Mouse (Mus musculus) heart, postnatal 14 days (tissue): ENCODE measurements at regions not wholly inside any gene's neighbourhood (a gene's known extent, or its start where the extent isn't known, plus 50 kb on each side); places are given as distances from the start of the nearest gene placed in this dataset.

Experiments
- DNase-seq, 2 experiments: peaks; one replicate each; pipeline ENCODE4 v3.0.0; 2021 to 2022
- intact Hi-C: fragments of 180-260 bp; cut with DNase I; formaldehyde crosslinking; loops from one replicate; pipeline ENCODE4 v1.15.1; 2025

DNA sequence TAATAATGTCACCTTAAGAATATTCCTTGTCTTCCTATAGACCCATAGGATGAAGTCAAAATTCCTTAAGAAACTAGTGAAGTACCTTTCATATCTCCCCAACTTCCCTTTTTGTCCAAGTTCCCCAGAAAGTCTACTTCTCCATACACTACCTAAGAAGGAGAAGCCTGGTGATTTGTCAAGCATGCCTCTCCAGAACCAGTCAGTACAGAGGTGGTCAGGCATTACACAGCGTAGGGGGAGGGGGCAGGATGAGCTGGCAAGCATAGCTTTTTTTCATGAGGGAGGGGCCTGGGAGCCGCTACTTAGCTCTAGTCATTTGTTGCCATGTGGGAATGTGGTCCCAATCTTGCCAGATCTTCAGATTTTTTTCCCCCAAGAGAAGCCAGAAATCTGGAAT, 54.0 kb upstream of the Satb2 start:
- DNase-seq, result no peak
- intact Hi-C loops, result no loop called here

DNA sequence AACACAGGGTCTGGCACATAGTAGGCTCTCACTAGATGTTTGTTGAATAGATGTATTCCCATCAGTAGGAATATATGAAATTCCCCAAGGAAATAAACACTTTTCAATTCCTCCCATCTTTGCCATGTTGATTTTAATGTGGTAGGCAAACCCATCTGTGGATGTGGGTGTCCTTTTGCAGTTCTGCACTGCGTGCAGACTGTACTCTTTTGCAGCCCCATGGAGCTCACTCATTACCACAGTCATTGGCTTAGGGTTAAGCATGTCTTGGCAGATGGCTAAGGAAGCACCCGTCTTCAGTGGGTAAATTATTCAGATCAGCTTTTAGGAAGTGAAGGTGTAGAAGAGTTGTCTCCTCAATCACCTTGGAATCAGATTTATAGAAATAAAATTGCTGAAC, 54.8 kb upstream of the Satb2 start:
- intact Hi-C loops, result no loop called here
- DNase-seq, result no peak

DNA sequence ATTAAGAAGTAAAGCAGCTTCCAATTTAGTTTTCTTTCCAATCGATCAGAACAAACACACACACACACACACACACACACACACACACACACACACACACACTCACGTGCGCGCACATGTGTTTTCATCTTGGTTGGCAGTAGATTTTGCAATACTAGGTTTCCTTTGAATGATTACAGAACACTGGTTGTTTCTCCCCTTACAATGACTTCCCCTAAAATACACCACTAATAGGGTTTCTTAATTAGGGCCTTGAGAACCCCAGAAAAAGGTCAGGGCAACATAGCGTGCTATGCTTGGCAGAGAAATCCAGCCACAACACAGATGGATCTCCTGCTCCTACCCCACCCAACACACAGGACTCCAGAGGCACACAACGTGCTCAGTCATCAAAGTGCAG, 56.0 kb upstream of the Satb2 start:
- DNase-seq, result no peak
- intact Hi-C loops, result no loop called here

DNA sequence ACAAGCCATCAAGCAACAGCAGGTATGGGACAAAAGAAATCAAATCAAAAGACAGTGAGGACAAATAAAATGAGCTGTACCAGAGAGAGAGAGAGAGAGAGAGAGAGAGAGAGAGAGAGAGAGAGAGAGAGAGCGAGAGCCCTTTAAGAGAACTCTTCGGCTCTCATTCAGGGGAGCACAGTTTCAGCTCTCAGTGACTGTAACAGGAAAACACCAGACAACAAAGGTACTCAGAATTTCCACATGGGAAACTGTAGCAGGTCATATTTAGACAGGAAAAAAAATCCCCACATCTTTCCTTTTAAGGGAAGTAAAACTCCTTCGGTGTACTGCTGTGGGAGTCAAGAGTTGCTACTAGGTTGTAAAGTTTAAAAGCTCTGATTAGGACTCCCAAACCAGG, 57.9 kb upstream of the Satb2 start:
- intact Hi-C loops, result no loop called here
- DNase-seq, result no peak

DNA sequence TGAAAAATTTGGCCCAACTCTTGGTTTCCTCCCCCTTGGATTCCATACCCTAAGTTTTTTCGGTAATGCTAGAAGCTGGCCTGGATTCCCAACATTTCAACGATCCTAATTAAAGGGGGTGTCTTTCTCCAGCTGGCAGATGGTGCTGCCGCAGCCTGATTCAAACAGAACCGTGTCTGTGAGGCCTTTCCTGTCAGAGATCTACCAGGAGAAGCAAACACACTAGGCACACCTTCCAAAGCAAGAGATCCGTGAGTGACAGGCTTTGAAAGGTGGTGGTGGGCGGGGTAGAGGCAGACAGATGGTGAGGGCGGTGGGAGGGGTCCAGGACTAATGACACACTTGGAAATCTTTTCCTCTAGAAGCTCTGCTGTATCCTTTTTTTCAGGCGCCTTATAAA, 61.8 kb upstream of the Satb2 start:
- no peak for DNase-seq
- intact Hi-C loops, result no loop called here

DNA sequence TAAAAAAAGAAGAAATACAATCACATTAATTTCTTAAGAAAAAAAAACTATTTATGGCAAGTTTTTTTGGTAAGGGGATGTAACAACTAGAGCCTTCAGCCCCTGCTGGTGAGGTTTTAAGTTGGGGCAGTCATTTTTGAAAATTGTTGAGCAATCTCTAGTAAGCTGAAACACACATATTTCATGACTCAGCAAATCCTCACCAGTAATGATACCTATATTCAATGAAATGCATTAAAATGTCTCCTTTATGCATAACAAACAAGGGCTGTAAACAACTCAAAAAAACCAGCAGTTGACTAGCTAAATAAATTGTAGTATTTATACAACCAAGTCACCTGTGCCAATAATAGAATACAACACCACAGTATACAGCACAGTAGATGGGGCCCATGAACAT, 63.1 kb upstream of the Satb2 start:
- intact Hi-C loops, result no loop called here
- no peak for DNase-seq

DNA sequence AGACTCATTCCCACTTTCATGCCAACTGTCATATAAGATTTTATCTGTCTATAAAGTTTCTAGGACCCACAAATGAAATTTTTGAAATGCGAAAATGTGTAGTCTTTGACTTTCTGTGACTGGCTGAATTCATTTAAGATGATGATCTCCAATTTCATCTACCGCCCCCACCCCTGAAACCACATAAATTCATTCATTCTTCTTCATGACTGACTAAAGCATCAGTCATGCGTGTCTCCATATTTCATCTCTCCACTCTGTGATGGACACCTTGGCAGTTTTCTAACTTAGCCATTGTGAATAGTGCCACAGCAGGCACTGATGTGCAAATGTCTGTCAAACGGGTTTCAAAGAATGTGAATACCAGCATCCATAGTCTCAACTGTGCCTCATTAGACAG, 75.4 kb upstream of the Satb2 start:
- DNase-seq, result no peak
- intact Hi-C loops, result no loop called here

DNA sequence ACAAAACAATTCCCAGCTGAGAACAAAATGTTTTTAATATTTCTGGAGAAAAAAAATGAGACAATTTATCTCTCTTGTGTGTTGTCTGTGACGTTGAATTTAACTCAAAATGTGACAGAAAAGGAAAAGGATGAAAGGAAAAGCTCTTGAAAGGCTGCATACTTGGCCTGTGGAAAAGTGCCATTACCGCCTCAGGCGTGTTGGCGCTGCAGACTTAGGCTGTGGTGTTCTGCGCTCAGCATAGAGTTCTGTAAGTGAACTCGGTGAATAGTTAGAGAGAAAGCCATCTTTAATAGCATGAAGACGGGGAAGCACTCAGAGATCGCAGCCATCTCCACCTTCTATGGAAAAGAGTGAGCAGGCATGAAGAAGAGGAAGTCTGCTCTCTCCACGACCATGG, 77.5 kb upstream of the Satb2 start:
- intact Hi-C loops, result no loop called here
- no peak for DNase-seq

DNA sequence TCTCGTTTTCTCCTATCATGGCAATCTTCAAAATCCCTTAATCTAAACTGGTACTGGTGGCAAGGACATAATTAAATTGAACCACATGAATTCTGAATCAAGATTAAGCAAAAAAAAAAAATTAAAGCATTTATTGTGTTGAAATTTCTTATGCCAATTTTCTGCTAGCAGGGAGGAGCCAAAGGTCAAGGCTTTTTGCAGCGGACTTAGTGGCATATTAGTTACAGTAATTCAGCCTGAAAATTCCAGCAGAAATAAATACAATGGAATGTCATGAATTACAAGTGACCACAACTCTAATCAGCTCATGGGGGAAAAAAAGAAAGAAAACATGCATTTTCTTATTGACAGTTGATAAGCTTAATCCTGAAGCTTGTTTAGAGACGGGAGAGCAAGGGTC, 80.8 kb upstream of the Satb2 start:
- no peak for DNase-seq
- intact Hi-C loops, result no loop called here

DNA sequence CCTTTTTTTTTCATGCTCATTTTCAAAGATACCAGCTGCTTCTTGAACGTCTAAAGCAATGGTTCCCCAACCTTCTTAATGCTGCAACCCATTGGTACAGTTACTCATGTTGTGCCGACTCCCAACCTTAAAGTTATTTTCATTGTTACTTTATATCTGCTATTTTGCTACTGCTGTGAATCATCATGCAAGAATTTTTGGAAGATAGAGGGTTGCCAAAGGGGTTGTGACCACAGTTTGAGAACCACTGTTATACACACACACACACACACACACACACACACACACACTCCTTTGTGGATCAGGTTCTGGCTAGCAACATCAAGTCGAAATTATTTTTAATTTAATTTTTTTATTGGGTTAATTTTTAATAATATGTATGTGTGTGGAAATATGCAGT, 96.8 kb upstream of the Satb2 start:
- no peak for DNase-seq
- intact Hi-C loops, result no loop called here

DNA sequence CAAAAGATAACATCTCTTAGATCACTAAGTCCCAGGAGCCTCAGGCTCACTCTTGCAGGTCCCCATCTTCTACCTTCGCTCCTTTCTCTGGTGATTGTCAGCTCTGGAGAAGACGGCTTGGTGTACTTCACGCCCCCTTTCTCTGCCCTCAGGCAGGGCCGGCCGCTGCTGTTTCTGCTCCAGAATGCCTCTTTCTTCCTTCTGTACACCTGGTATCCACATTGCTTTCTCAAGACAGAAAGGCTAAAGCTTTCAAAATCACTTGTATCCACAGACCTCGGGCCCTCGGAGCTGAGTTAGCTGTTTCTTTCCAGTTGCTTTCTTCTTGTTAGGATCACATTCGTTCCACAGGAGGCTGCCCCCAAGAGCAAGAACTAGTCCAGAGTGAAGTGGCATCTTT, 98.2 kb upstream of the Satb2 start:
- intact Hi-C loops, result no loop called here
- DNase-seq, result no peak

DNA sequence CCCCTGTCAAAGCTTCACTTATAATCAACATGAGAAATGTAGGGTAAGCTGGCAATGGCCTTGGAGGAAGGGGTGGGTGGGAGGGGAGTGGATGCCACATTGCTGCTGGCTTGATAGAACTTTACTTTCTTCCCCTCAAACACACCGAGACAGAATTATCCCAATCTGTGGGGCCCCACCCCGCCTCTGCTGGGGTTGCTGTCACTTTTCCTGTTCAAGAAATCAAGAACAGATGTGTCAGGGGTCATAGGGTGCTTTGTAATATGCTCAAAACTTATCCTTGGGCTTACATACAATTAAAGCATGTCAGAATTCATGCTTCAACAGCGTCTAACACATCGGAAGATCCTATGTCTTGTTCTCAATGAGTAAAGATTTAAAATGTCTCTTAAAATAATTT, 101.9 kb upstream of the Satb2 start:
- no peak for DNase-seq
- intact Hi-C loops, result no loop called here

DNA sequence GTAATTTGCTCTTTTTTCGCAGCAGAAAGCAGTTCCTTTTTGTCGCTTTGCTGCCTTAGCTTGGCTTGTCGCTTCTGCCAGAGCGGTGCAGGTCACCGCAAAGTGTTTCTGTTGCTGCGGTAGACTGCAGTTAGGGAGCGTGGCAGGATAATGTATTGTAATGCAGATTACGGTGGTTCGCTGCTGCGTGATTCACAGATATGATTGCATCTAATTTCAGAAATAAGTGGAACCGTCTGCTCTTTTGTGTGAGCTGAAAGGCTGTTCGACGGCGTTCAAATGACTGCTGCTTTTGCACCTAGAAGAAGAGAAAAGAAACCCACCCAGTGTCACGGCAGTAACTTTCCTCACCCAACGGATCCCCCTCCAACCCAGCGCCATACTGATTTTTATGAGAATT, 104.7 kb upstream of the Satb2 start:
- DNase-seq, result no peak
- intact Hi-C loops, result no loop called here

DNA sequence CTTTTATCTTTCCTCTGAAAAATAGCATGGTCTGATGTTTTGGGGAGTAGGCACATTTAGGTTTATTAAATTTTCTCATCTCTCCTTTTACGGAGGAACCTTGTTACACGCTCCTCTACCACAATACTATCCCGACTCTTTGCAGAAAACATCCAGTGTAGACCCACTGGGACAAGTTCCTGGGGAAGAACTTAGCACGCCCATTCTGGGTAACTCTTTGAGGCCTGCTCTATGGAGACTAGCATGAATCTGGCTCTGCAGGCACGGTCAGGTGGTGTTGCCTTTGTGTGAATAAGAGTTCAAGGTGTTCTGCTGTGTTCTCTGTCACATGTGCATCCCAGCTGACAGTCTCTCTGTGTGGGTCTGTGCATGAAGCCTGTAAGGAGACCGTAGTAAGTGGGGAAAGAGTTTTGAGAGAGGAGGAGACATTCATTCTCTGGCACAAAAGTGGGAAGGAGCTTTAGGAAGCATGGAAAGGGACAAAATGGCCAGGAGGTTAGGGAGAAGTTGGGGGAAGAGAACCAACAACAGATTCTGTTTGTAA, 105.2 kb upstream of the Satb2 start:
- DNase-seq, result no peak
- intact Hi-C loops, result no loop called here

DNA sequence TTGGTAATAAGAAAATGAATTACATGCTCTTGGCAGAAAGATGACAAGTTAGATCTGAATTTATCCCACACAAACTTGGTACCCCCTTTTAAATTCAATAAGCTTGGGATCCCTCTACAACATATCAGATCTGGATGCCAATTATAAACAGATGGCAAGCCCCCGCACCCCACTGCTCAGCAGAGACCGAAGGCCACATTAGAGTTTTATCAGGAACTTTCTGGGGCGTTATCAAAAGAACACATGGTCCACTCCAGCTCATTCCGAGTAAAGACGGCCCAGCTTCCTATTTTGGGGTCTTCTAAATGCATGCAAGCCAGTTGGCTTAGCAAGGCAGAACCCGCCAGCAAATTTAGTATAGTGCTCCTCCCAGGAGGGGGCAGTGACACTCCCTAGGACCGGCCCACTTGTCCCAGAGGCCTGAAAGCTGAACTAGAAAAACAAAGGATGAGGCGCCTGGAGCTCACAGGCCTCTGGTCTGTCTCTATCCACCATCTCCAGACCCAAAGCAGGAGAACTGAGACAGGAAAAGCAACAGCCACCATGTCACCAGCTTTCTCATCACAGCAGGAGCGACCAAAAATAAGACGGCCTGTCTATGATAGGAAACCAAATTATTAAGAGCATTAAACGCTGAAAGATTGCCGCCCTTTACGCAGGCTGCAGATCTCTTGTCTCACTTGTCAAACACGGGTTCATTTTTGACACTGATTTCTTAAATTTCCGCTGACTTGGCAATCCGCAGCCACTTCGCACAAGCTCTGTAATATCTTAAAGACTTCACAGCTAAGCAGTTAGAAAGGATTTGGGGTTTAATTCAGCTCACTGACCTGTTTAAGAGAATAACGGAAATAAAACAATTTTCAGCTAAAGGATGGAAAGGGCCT, 117.2 kb upstream of the Satb2 start:
- intact Hi-C loops, result no loop called here
- peak in 1 of 2 experiments; percentile 8 for DNase-seq

DNA sequence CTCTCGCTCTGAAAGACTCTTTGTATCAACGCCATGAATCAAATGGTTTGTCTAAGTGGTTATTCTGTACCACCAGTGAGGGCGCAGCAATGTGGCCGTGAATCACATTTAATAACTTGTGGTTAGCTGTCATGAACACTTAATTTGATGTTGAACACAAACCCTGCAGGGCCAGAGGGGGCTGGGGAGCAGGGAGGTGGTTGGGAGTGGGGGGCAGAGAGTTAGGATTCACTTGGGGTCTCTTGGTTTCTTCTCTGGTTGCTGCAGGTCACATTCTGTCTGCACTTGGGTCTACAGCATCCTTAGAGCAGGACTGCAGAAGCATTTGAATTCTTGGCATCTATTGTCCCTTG, 117.8 kb upstream of the Satb2 start:
- DNase-seq, result no peak
- intact Hi-C loops, result no loop called here

DNA sequence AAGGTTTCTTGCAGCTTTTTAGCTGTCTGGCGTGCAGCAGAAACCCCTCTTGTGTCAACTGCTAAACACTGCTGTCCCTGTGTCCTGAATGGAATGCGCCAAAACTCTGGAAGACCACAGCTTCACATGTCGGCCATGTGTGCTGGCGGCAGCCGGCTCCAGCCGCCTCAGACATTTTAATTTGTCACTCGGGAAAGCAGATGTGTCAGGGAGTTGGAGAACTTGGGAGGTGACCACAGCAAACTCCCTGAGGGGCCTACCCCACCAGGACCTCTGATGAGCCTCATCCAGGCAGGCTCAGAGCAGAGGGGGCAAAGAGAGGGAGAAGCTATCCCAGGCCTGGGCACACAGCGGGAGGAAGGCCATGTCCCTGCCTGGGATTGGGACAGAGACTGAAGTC, 118.3 kb upstream of the Satb2 start:
- intact Hi-C loops, result no loop called here
- peak; percentile 7 to 11 for DNase-seq

DNA sequence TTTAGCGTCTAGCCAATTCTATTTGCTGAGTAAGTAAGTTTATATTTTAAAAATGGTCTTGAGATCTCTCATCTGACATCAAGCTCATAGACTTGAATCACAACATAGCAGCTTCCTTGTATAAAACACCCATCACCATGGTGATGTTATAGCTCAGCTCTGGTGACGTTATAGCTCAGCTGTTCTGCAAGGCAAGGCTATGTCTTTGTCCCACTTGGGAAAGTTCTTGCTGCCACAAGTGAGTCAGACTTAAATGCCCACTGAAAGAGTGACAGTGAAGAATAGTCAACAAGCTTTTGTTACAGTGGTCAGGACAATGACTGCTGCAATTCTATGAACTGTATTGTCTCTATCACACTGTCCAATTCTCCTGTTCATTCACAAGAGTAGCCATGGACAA, 122.2 kb upstream of the Satb2 start:
- intact Hi-C loops, result no loop called here
- no peak for DNase-seq

DNA sequence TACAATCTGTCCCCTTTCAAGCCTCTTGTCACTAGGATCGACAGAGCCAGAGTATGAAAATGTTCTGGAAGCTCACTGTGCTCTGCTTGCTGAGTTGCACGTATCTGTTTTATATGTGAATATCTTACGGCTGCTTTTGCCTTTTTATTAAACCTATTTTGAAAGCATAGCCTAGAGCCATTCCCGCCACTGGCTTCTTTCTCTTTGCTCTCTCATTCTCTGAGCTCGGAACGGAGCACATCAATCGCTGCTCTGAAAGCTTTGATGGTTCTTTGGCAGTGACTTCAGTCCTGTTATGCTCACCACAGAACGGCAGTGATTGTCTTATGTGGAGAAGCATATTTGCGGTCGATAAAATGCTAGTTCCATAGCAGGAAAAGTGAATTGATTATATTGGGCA, 128.9 kb upstream of the Satb2 start:
- intact Hi-C loops, result no loop called here
- DNase-seq, result no peak

DNA sequence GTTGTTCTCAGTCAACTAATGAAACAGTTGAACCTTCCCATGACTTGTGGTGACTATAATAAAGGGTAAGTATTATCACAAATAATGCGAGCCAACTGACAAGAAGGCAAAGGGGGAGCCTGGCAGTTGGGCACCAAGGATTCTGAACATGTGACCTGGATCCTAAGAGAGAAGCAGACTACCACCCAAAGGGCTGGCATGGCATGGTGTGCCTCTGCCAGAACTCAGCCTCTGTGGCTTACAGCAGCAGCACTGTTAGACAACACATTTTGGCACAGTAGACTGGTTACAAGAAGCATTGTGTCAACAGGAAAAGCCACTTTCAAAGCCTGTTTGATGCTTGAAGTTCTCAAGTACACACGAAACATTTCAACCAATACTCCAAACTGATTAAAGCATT, 142.2 kb upstream of the Satb2 start:
- intact Hi-C loops, result no loop called here
- DNase-seq, result no peak

DNA sequence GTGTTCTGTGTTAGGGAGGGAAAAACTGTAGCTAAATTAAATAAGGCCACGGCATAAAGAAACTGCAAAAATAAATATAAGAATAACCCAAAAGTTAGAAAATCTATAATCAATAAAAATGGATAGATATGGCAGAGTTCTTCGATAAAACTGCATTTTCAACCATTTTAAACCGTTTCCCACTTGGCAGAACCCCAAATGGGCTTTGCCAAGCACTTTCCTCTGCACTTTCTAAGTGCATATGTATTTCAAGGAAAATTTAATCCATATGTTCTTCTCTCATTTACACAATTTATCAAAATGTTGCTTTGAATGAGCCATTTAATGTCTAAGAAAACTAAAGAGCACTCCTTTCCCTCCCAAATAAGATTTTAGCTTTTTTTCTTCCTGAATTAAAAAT, 165.7 kb upstream of the Satb2 start:
- intact Hi-C loops, result no loop called here

DNA sequence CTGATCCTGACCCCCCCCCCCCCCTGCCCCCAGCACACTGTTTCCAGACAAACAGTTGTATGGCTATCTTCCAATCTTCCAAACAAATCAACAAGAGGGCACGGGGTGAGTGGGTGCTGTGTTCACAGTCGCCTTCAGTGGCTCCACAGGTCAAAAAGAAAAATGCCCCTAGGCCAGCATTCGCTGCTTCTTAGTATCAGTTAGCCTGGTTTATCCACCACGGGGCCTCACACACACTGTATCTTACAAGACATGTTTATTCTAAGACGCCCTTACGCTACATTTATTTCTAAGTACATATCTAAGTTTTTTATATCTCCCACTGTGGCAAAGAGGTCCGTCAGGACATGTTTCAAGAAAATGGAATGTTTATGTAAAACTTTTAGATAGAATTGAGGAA, 177.4 kb upstream of the Satb2 start:
- intact Hi-C loops, result no loop called here
- DNase-seq, result no peak

More for the DNA sequence above, 165.7 kb upstream of the Satb2 start:
- no peak for DNase-seq

DNA sequence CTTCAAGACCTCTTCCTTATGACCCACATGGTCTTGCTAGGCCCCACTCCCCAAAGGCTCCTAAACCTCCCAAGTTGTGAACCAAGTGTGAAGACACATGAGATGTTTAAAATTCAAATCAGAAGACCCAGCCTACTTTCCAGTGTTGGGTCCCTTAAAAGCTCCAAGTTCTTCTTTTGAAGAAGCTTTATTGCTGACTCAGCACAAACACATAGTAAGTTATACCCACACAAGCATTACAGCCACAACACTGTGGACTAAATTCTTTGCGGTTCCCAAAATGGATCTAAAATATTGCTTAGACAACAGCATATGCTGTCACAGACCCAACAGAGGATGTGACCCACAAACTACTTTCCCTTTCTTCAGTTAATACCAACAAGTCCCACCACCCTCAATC, 186.0 kb upstream of the Satb2 start:
- no peak for DNase-seq
- intact Hi-C loops, result no loop called here
